Mouse (Mus musculus) spleen, postnatal 14 days (tissue): ENCODE data around the gene Zbtb7a.
A peak's percentile ranks its signal among the peaks of the same experiment; 100 is the strongest.

Source experiments
- DNase-seq, 2 experiments: peaks; one replicate each; pipeline ENCODE4 v3.0.0; 2021 to 2022; ENCODE audit warnings: low spot score in 2 of 2

Zbtb7a gene

DNA sequence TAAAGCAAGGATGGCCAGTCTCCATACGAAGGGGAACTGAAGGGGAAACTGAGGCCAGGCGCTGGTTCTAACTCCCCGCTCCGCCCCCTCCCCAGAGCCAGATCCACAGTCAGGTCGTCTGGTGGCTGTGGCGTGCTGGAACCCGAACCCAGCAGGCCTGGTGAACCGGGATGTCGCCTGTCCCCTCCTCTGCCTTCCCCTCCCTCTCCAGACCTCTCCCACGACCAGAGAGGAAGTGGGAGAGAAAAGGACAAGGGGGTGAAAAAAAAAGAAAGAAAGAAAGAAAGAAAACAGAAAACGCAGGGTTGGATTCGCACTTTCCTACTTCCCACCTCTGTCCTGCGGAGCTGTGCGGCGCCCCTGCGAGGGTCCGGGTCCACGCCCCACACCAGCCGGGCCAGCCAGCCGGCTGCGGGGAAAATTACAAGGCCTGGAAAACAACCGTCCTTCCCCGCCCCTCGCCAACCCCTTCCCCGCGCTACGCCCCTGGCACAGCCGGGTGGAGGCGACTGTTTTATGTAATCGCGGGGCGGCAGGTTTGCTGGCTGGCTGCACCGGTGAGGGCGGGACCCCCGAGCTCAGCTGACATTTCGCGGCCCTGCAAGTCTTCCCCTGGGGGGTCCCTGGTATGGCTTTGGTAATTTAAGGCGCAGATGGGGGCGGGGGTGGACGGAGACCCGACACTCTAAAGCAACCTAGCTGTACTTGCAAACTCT, at the start of gene Zbtb7a:
Gene Zbtb7a (plus strand): TSS at position 255 of the 716 bp plus-strand sequence.
- DNase-seq, result peak; percentile 51 to 57

DNA sequence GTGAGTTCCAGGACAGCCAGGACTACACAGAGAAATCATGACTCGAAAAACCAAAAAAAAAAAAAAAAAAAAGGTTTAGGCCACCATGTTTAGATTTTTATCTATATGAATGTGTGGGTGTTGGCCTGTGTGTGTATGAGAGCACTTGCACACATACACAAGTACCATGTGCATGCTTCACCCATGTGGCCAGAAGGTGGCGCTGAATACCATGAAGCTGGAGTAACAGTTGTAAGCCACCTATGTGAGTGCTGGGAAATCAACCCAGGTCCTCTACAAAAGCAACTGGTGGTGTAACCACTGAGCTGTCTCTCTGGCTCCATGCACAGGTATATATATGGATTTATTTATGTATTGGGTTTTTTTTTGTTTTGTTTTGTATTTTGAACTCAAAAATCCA, 48.0 kb upstream of the Zbtb7a start:
- no peak for DNase-seq

DNA sequence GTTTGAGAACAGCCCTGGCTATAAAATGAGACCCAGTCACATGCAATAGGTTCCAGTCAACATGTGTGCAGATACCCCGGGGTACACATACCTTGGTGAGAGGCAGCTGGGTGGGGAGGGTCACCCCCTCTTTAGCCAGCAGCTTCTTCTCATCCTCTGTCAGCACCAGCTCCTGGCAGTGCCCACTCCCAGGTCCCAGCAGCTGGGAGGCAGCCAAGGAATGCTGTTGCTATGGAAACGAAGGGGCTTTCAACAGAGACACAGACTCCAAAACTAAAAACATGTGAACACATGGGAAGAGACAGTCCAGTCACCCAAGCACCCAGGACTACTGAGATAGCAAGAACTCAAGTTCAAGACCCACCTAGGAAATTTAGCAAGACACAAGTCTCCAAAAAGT, 45.8 kb upstream of the Zbtb7a start:
- no peak for DNase-seq

DNA sequence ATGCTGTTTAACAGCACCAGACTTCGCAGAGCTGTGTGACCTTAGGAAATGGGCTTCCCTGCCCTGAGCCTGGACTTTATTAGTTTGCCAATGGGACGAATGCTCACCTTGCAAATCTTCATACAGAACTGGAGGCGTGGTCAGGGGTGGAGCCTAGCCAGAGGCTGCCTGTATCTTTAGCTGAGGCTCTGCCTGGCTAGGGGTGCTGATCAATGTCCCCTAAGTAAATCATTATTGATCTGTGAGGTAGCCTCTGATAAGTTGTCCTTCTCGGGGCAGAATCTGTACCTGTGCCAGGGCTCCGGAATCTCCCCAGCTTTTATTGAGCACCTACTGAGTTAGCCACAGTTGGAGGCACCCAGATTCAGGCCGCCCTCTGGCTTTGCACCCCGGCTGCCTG, 44.4 kb upstream of the Zbtb7a start:
- no peak for DNase-seq

DNA sequence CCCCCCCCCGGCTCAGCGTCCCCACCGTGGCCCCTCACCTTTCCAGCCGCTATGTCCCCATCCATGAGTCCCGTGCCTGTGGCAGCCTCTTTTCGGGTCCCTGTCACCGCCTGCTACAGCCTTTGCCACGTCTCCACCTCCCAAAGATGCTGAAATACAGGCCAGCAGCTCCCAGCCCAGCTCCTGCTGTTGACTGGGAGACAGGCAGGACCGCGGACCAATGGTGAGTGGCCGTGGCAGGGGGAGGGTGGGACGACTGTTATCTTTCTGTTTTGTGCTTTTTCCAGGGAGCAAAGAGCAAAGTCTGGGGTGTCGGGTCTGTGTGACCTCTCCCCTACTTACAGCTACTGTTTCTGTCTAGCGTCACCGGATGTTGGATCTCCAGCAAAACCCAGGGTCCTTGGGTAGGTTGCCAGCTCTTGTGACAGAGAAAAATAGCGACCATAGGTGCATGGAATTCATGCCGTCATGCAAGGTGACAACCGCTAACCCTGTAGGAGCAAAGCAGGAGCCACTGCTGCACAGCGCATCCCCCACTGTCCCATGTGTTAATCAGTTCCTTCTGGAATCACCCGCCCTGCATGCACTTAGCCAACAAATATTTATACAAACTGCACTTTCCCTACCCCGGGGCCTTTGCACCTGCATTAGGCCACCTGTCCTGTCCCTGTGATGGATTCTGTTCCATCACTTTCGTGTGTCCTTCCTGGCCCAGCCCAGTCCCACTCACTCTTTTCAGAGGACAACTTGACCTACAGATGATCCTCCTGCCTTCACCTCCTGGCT, 42.4 kb upstream of the Zbtb7a start:
- no peak for DNase-seq

DNA sequence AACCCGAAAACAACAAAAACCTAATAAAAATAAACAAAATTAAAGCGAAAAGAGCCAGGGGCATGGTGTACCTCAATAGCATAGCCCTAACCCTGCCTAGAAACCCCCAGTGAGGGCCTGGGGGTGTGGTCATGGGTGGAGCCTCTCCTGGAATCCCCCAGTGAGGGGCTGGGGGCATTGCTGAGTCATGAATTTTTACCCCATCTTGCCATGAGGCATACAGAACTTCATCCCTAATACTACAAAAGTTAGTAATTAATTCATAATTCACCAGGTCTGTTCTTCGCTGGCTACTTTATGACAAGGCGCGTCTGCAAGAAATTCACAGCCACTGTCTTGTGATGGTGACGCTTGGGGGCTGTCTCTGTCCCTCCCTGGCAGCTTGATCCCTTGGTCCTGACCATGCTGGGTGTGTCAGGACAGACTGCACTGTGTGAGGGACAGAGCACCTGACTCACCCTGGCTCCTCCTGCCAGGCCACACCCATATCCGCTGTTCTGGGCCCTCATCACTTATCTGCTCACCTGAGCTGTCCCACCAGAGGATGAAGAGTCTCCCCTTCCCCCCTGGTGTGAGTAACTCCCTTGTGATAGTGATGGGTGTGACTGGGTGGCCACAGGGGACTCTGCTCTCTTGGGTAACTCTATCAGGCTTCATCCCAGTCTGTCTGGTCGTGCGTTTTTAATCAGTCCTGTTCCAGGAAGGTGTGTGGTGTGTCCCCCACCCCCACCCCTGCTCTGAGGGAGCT, 39.9 kb upstream of the Zbtb7a start:
- no peak for DNase-seq

DNA sequence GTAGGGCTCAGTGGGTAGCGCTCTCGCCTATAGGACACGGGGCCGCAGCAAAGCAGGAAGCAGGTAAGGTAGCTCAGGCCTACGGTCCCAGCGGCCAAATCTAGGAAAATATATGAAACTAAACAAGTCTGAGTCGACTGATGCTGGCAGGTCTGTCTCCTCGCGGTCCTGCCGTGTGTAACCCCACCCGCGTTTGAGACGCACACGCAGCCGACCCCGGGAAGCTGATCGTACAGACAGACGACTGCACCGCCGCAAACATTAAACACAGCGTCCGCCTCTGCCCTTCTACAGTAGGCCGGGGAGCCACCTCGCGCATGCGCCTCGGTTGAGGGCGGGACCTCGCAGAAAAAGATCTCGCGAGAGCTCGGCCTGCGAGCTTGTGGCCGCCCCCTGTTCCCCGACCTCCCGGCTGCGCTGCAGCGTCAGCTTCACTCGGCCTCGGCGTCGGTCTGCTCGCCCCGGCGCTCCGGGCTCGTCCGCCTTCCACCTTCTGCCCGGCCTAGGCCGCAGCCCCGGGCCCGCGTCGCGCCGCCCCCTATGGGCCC, 29.4 kb upstream of the Zbtb7a start, which contains the start of gene Map2k2:
Gene Map2k2 (plus strand): TSS at position 351 of the 548 bp plus-strand sequence.
- DNase-seq, result peak; percentile 97 to 98

DNA sequence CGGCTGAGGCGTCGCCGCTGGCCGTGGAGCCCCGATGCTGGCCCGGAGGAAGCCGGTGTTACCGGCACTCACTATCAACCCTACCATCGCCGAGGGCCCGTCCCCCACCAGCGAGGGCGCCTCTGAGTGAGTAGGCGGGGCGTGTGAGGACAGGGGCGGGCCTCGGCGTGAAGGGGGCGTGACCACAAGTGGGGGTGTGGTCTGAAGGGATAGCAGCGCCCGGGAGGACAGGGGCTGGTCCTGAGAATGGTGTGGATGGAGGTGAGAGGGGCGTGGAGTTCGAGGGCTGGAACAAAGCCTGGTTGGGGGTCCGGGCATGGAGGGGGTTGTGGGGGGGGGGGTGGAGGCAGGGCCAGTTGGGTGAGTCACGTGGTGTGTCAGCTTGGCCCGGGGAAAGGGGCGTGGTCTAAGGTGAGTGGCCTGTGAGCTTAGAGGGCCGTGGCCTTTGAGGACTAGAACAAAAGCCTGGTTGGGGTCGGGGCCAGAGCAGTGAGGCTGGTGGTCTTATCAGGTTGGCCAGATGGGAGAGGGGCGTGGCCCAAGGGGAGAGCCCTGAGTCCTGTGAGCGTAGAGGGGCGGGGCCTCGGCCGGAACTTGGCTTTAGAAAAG, 28.8 kb upstream of the Zbtb7a start:
- DNase-seq, result peak; percentile 81 to 88

DNA sequence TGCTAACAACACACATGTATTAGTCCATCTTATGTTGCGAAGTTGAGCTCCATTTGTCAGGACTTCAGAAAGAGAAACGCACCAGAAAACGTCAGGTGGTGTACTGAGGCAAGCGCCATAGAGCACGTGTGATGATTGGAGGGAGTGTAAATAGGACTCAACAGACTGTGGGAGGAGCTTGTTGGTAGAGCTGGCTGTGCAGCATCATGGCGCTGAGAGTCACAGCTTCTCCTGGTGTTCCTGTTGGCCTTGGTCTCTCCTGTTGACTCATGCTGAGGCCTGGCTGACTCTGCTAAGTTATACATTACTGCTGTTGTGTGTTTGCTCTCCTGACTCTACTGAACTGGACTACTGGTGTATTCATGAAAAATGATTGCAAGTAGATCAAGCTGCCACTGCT, 22.1 kb upstream of the Zbtb7a start:
- DNase-seq, result no peak

DNA sequence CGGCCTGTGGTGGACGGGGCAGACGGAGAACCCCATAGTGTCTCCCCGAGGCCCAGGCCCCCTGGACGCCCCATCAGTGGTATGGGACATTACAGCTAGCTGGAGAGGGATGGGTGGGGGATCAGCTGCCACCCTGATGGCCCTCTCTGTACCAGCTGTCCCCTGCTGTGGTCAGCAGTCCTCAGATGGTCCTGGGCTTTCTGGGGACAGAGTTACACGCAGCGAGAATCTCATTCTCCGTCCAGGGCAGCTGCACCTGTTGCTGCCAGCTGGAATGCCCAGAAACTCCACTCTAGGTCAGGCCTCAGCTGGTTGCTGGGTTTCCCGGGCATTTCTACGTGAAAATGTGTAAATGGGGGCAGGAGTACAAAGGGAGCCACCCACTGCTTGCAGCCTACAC, 15.4 kb upstream of the Zbtb7a start:
- DNase-seq, result no peak

DNA sequence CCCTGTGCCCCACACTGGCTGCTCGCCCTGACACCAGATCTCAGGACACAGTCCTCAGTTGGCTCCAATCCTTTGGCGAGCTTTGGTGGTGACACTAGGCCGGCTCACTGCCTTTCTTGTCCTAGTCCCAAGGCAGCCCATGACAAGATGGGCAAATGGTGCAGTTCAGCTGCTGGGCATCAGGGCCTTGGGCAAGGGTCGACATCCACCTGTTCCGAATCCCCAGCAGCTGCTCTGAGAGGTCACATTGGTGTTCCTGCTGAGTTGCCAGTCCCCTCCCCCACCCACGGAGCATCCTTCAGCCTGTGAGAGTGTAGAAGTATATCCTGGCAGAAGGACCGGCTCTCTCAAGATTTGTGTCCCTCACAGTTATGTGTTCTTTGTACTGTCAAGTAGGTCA, 14.4 kb upstream of the Zbtb7a start:
- no peak for DNase-seq

DNA sequence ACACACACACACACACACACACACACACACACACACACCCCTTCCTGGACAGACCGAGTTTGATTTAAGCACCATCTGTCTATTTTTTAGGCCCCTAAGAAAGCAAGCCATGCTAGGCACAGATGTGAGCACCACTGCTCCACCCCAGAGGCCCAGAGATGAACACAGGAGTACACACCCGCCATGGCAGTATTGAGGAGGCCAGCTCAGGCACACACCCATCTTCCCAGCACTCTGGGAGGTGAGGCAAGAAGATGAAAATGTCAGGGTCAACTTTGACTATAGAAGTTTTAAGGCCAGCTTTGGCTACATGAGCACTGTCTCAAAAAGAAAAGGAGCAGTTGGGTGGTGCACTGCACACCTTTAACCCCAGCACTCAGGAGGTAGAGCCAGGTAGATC, 12.1 kb upstream of the Zbtb7a start:
- DNase-seq, result no peak

DNA sequence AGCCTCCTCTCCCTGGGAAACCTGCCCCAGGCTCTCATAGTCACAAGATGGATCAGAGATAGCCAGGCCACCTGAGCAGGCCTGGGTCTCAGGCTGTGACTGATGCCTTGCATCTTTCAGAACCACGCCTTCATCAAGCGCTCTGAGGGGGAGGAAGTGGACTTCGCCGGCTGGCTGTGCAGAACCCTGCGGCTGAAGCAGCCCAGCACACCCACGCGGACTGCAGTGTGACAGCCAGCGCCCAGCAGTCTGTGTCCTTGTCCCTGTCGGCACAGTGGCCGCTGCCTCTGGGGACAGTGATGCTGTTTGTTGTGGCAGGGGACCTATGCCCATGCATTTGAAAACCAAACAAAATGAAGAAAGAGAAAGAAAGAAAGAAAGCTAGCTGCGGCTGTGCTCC, 11.5 kb upstream of the Zbtb7a start:
- DNase-seq, result no peak

DNA sequence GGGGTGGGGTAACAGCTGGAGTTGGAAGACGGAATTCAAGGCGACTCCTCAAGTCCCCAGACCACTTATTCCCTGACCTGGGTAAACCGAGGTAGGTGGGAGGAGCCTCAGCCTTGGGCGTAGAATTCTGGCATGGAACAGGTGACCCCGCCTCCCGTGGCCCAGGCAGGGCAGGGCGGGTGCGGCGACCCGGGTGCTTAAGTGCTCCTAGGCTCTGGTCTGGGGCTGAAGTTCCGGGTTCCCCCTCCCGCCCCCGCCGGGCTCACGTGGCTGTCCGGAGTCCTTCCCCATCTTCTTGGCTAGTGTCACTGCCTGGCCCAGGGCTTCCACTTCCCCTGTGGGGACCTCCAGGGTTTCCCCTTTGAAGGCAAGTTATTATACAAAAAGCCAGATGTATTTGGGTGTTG, 836 bp upstream of the Zbtb7a start:
- peak; percentile 73 to 78 for DNase-seq

DNA sequence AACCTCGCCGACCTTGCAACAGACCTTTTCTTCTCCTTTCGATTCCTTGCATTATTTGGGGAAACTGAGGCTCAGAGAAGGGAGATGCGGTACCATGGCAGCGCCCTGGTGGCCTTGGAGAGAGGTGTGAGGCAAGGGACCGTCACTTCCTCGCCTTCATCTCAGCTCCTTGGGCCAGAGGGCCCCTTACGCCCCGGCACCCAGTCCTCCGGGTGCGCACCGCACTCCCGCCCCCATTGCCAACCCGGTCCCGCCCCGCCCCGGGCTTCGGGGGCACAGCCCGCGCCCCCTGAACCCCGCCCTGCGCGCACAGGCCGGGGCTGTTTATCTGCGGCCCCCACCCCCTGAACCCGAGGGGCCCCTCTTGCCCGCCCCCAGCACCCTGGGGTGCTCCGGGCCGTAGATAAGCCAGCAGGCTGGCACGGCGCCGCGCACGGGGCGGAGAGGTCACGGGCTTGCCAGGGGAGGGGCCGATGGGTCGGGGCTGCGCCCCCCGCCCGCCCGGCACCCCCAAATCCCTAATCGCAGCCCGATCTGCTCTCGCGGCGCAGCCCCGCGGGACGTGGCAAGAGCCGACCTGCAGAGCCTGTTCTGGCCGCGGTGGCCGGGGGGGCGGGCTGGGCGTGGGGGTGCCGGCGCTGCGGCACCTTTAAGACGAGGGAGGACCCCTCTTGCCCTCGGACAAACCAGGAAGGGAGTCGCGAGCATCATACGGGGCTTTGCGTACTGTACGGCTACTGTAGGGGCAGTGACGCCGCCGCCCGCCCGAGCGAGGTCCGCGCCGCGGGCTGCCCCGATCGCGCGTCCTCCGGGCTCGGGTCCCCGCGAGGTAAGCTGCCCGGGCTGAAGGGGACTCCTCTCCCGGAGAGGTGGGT, 1.0 kb downstream of the Zbtb7a start:
- peak; percentile 68 to 71 for DNase-seq

DNA sequence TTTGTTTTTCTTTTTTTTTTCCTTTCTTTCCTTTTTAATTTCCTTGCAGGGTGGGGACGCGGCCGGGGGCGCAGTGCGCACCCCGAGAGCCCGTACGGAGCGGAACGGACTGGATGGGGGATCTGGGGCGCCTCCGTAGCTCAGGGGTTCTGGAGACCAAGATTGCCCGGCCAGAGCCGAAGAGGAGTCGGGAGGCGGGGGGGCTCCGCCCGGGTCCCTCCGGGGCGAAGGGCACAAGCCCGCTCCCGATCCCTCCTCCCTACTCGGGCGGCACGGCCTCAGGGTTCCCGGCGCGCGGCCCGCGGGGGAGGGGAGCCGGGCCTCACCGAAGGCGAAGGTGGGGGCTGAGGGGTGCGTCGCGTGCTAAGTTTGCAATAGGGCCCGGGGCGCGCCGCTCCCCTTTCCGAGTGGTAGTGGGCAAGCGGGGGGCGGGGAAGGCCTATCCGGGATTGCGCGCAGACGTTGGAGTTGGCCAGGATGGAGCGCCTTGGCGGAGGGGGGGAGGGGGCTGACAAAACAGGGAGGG, 1.7 kb downstream of the Zbtb7a start:
- DNase-seq, result peak; percentile 62 to 68

DNA sequence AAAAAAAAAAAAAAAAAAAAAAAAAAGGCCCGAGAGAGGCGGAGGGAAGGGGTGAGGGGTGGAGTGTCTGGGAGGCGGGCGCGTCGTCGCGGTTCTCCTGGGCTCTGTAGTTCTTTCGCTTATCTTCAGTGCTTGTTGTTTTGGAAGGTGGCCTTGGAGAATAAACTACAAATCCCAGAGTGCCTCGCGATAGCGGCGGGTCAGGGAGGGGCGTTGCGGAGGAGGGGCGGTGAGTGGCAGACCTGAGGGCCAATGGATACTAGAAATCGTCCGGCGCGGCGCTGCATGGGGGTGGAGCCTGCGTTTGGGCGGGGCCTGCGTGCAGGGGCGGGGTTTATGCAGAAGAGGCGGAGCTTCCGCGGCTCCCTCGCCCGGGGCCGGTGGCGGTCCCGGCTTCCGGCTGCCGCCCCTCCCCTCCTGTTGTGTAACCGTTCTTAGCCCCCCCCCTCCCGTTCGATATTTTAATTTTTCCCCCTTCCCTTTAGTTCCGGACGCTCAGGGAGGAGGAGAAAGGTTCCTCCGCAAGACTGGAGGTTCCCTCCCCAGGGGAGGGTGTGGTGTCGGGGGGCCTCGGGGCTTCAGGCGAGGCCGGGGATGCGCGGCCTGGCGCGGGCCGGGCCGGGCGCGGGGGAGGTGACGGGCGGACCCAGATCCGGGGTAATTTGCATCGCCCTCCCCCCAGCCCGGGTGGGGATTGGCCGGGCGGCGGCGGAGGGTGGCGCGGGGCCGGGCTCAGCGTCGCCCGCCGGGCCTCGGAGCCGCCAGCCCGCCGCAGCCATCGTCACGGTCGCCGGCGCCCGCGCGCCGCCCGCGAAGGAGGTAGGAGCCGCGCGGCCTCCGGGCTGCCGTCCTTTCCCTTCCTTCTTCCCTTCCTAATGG, 2.5 kb downstream of the Zbtb7a start:
- peak; percentile 99 for DNase-seq

DNA sequence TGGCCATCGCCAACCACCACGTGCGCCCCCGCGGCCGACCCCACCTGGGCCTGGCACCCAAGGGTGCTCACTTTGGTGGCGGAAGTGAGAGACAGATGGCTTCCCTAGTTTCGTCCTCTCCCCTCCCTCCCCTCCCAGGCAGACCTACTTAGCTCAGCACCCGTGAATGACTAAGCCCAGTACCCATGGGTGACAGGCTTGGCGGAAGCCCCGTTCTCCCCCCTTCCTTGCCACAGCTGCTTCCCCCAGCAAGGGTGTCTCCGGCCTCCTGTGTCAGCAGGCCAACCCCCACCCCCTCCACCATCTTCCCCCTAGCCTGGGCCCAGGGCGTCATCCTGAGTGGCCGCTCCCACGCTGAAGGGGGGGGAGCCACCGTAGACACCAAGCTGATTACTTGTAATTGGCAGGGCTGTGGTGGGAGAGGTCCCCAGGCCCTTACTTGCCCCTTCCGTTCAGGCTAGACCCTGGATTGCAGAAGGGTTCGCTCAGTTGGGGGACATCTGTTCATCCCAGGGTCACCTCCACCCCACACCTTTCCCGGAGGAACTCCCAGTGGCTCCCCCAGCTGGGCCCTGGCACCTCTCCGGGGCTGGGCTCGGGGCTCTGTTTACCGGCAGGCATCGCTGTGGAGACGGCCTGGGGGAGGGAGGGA, 3.2 kb downstream of the Zbtb7a start:
- DNase-seq, result no peak
